Mouse (Mus musculus) Muller cell, postnatal 12 days (primary cell): ENCODE measurements around the gene Sgca.
"Not testable (repeated sequence)": the region's sequence is repeated elsewhere in the genome, so short reads cannot be mapped to it uniquely, and the experiment has no call there.

Experiments used
- DNase-seq: peaks from one replicate; pipeline ENCODE4 v3.0.0-alpha.2; 2015; ENCODE audit errors: inconsistent ontology term

Sgca gene

GRCm38 (mm10) chr11:94976199-94976598 is at the start of gene Sgca:
TSS of gene Sgca (minus strand) at chr11:94976327.
- DNase-seq: no peak

- DNase-seq: no peak
These were observed 49.3 kb upstream of the Sgca start for GRCm38 (mm10) chr11:95025227-95026012.

DNA sequence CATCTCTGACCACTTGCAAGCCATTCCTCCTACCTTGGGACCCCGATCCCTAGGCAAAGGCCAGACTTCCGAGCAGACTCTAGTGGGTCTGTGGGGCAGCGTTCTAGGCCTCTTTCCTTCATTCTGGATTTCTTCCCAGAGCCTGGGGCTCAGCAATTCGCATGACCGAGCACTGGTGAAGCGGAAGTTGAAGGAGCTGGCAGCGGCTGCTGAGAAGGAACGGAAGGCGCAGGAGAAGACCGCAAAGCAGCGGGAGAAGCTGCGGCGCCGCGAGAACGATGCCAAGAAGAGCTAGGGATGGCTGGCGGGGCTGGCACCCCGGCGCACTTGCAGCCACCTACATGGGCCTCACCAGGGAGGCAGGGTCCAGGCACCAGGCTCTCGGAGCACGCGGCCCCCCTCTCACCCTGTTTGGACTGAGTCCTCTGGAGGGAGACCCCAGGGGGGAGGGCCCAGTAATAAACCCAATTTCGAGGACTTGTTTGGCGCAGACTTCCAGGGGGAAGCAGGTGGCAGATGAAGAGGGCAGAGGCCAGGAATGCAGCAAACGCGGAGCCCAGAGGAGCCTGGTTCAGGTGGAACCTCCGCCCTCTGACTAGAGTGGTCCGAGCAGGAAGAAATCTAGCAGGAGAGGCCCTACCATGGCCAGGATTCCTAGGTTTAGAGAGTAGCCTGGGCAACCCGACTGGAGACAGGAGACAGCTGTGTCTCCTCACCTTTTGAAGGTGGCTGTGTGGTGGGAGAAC is 48.5 kb upstream of the Sgca start:
- DNase-seq: peak; percentile 97

- no peak for DNase-seq
These were observed 47.4 kb upstream of the Sgca start for GRCm38 (mm10) chr11:95023481-95023880.

GRCm38 (mm10) chr11:95022237-95022992 is 46.3 kb upstream of the Sgca start:
- no peak for DNase-seq

- DNase-seq: no peak
These were observed 39.4 kb upstream of the Sgca start for GRCm38 (mm10) chr11:95015484-95015883.

DNA sequence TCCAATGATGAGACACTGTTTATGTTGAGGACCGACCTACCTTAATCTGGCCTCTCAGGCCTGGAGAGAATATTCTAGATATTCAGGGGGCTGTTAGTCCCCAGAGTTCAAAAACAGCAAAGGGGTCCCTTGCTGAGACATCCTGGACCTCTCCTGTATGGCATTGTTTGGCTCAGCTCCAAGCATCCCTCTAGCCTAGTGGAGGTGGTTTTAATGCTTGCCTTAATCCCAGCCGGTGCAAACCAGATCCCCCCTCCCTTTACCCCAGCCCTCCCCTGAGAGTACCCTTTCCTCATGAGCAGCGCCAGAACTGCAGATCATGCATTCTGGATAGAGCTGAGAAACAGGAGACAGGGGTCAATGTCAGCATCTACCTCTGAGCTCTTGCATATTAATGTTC is 36.4 kb upstream of the Sgca start:
- no peak for DNase-seq

DNA sequence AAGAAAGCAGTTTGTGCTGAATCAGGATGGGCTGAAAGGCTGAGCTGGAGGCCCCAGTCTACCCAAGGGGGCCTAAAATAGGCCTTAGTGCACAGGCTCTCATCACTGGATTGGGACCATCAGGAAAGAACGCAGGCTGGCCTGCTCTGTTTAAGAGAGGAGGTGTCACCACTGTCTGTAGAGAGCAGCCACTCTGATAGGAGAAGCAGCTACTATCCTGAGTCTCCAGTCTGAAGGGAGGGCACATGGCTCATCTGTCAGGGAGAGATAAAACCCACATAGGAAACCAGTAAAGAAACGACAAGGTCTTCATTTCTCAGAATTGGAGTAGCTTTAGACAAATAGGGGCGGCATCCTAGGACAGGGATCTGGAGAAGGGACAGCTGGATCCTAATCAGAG is 35.9 kb upstream of the Sgca start:
- DNase-seq: no peak

DNA sequence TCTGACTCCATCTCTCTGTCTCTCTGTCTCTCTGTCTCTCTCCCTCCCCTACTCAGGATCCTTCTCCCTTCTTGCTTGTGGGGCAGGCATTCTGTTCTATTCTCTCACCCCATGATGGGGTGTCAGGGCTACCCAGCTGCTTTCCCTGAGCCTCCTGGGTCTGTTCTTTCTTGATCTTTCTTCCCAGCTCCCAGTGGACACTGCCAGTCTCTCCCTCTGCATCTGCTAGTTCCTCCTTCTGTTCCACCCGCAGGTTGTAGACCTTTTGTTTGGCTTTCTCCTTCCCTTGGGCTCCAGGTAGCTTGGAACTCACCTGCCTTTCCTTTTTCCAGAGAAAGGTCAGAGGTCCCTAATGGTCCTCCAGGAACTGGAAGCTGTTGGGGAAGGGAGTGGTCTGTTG is 35.3 kb upstream of the Sgca start:
- DNase-seq: no peak

DNA sequence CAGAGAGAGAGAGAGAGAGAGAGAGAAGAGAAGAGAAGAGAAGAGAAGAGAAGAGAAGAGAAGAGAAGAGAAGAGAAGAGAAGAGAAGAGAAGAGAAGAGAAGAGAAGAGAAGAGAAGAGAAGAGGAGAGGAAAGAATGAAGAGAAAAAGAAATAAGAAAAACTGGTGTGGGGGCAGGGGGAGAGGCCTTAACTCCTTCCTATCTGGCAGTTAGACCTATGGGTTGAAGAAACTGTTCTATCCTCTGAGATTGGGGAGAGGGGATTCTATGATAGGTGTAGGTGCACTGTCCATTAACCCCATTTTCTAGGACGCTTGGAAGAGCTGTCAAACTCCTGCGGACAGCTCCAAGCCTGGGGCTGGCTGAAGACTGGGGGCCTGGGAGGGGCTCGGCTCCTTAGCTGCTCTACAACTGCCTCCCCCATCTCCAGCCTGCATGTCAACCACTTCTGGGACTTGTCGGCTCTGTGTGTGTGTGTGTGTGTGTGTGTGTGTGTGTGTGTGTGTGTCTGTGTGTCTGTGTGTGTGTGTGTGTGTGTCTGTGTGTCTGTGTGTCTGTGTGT is 34.8 kb upstream of the Sgca start:
- not testable (repeated sequence) for DNase-seq

DNA sequence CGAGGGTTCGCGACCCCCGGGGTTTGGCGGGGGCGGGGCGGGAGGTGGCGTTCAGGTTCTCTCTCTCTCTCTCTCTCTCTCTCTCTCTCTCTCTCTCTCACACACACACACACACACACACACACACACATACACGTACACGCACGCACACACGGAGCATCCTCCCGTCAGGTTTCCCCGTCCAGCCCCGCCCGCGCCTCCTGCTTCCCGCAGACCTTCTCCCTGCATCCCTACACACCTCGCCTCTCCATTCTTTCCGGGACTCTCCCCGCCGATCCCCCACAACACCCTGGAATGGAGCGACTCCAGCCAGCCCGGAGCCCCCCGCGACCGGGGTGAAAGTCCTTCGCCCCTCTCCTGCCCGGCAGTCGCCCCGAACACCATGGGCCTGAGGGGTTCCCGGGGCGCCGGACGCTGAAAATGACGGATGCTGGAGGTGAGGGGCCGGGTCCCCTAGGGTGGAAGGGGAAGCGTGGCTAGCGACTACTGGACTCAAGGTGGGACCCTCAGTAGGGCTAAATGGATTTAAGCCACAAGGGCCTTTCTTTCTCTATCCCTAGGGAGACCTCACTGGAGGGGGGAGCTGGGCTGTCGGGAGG is 34.1 kb upstream of the Sgca start:
- peak; percentile 47 for DNase-seq

- peak; percentile 97 for DNase-seq
These were observed 33.5 kb upstream of the Sgca start, which contains the start of gene Samd14 for GRCm38 (mm10) chr11:95009629-95010014. TSS of gene Samd14 (plus strand) at chr11:95009879.

- peak; percentile 88 for DNase-seq
These were observed 32.8 kb upstream of the Sgca start for GRCm38 (mm10) chr11:95008661-95009628.

DNA sequence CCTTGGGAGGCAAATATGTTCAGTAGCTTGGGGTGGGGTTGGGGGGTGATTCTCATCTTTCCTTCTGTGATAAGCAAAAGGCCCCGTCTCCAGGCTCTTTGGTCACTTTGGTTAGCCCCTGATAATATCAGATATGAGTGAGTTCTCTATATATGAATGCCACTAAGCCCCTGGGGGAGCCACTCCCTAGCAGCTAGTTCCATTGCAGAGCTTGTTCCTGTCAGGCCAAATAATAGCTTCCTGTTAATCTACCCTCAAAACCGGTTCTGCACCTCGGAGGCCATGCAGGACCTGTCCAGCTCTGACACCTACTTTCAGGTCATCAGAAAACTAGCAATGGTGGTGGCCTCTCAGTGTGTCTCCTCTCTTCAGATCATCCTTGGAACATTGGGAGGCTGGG is 31.3 kb upstream of the Sgca start:
- no peak for DNase-seq

GRCm38 (mm10) chr11:95006525-95007219 is 30.5 kb upstream of the Sgca start:
- DNase-seq: peak; percentile 65

DNA sequence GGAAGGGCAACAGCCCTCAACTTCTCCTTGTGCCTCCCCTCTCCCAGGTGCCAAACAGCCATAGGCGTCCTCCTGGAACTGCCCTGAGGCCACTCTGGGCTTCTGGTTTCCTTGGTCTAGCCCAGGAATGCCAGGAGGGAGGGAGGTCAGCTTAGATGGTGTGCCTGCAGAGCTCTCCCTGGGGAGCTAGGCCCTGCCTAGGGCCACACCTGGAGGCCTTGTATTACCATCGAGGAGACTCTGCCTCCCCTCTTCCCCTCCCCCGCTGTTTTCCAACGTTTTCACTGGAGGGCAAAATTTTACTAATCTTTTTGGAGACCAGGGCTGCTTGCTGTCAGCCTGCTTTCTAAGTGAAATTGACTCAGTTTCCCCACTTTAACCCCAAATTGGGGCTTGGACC is 29.9 kb upstream of the Sgca start:
- no peak for DNase-seq

DNA sequence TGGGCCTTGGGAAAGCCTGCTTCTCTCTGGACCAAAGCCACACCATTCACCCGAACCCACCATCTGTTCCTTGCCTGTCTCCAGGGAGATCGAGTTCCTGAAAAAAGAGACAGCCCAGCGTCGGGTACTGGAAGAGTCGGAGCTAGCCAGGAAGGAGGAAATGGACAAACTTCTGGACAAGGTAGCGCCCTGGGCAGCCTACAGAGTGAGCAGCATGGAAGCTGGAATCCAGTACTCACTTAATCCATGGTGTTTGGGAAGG is 28.7 kb upstream of the Sgca start:
- DNase-seq: no peak

DNA sequence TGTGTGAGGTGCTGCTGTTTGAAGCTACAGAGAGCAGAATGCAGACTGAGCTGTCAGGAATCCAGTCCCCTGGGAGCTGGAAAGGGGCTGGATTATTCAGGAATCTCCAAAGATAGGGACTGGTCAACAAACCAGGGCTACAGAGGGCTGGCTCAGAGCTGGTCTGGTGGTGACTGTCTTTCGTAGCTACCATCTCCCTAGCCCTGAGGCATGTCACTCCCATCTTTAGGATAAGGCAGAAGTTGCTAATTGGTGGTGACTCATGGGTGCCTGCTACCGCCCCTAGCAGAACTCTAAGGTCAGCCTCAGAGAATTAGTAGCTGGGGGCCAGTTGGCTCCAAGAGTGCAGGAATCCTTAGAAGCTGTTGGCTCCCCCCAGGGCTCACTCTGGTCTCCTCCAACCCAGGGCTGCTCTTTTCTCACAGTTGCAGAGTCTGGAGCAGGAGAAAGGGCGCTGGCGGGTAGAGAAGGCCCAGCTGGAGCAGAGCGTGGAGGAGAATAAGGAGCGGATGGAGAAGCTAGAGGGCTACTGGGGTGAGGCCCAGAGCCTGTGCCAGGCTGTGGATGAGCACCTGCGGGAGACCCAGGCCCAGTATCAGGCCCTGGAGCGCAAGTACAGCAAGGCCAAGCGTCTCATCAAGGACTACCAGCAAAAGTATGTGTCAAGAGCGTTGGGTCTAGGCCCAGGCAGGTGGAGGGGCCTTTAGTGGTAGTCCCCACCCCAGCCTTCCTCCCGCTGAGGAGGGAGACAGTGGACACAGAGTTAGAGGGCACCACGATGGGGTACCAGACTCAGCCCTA is 28.2 kb upstream of the Sgca start:
- peak; percentile 79 for DNase-seq

GRCm38 (mm10) chr11:95002705-95003104 is 26.6 kb upstream of the Sgca start:
- no peak for DNase-seq
